Mouse (Mus musculus): ENCODE data around the gene Zfp523.
A peak's percentile ranks its signal among the peaks of the same experiment; 100 is the strongest.

Zfp523 gene

GRCm38 (mm10) chr17:28160361-28160760 is 16.6 kb upstream of the Zfp523 start:
- DNase-seq (ENCODE audit: low spot score in 2 of 2): no peak

- no peak for DNase-seq (ENCODE audit: low spot score in 2 of 2)
Observed at GRCm38 (mm10) chr17:28161310-28161881, 15.5 kb upstream of the Zfp523 start.

- DNase-seq (ENCODE audit: low spot score in 2 of 2): peak; percentile 66 to 85
Observed at GRCm38 (mm10) chr17:28163666-28164065, 13.3 kb upstream of the Zfp523 start.

- DNase-seq (ENCODE audit: low spot score in 2 of 2): peak; percentile 57 to 61
Observed at GRCm38 (mm10) chr17:28170460-28171305, 6.2 kb upstream of the Zfp523 start.

- no peak for DNase-seq (ENCODE audit: low spot score in 2 of 2)
Observed at GRCm38 (mm10) chr17:28172690-28173089, 4.2 kb upstream of the Zfp523 start.

GRCm38 (mm10) chr17:28177540-28178046 is 664 bp downstream of the Zfp523 start:
- peak in 1 of 2 experiments; percentile 15 for DNase-seq (ENCODE audit: low spot score in 2 of 2)

- DNase-seq (ENCODE audit: low spot score in 2 of 2): no peak
Observed at GRCm38 (mm10) chr17:28180331-28180730, 3.4 kb downstream of the Zfp523 start.

GRCm38 (mm10) chr17:28180783-28181544 is 4.0 kb downstream of the Zfp523 start:
- no peak for DNase-seq (ENCODE audit: low spot score in 2 of 2)

- DNase-seq (ENCODE audit: low spot score in 2 of 2): no peak
Observed at GRCm38 (mm10) chr17:28184971-28185638, 8.2 kb downstream of the Zfp523 start.

- DNase-seq (ENCODE audit: low spot score in 2 of 2): no peak
Observed at GRCm38 (mm10) chr17:28188313-28188712, 11.4 kb downstream of the Zfp523 start.

GRCm38 (mm10) chr17:28192754-28193153 is 15.8 kb downstream of the Zfp523 start:
- no peak for DNase-seq (ENCODE audit: low spot score in 2 of 2)

- no peak for DNase-seq (ENCODE audit: low spot score in 2 of 2)
Observed at GRCm38 (mm10) chr17:28193559-28193958, 16.6 kb downstream of the Zfp523 start.

GRCm38 (mm10) chr17:28195033-28195432 is 18.1 kb downstream of the Zfp523 start:
- no peak for DNase-seq (ENCODE audit: low spot score in 2 of 2)

GRCm38 (mm10) chr17:28197646-28198045 is 20.7 kb downstream of the Zfp523 start:
- DNase-seq (ENCODE audit: low spot score in 2 of 2): no peak

- no peak for DNase-seq (ENCODE audit: low spot score in 2 of 2)
Observed at GRCm38 (mm10) chr17:28201982-28202381, 25.1 kb downstream of the Zfp523 start.

- peak; percentile 58 to 83 for DNase-seq (ENCODE audit: low spot score in 2 of 2)
Observed at GRCm38 (mm10) chr17:28204052-28204720, 27.3 kb downstream of the Zfp523 start.

- no peak for DNase-seq (ENCODE audit: low spot score in 2 of 2)
Observed at GRCm38 (mm10) chr17:28205443-28205842, 28.5 kb downstream of the Zfp523 start.

- DNase-seq (ENCODE audit: low spot score in 2 of 2): peak; percentile 67 to 70
Observed at GRCm38 (mm10) chr17:28207092-28207491, 30.2 kb downstream of the Zfp523 start.

GRCm38 (mm10) chr17:28207591-28208313 is 30.8 kb downstream of the Zfp523 start, which contains the start of gene Def6:
Gene Def6 (plus strand): TSS chr17:28207778.
- peak; percentile 89 to 90 for DNase-seq (ENCODE audit: low spot score in 2 of 2)

- DNase-seq (ENCODE audit: low spot score in 2 of 2): no peak
Observed at GRCm38 (mm10) chr17:28208314-28208612, 31.3 kb downstream of the Zfp523 start.
